Mouse (Mus musculus) gastrocnemius, adult 2 months (tissue): ENCODE measurements around the gene Wdr41. TPM values are rescaled to one million over a fixed set of nuclear protein-coding genes. Genes with fewer than 3 reads are reported as not detected.

Experiments used
- DNase-seq: peaks from one replicate; pipeline ENCODE4 v3.0.0; 2022
- H3K27ac ChIP-seq: fragments of 200-600 bp; 2 replicates; pipeline ENCODE4 v1.8.1; 2022; ENCODE audit warnings: mild to moderate bottlenecking
- H3K4me3 ChIP-seq: fragments of 200-600 bp; 2 replicates; pipeline ENCODE4 v1.8.1; 2022; ENCODE audit warnings: mild to moderate bottlenecking, moderate library complexity
- CTCF ChIP-seq: fragments of 200-600 bp; IDR thresholded peaks from 2 replicates; pipeline ENCODE4 v1.8.1; 2022; ENCODE audit warnings: antibody characterized with exemption, mild to moderate bottlenecking, moderate library complexity
- intact Hi-C: fragments of 180-260 bp; cut with DNase I; formaldehyde crosslinking; loops from one replicate; pipeline ENCODE4 v1.15.1; 2025
- long read RNA-seq, 2 experiments: library from polyadenylated mRNA; stranded (forward); transcript quantifications; one replicate each; pipeline ENCODE4 v2.0.0; 2021
- total RNA-seq, 2 experiments: library from RNA; stranded (reverse); gene quantifications; 2 replicates each; pipeline ENCODE4 v1.2.3; 2021

Gene Wdr41
- 10 to 100 TPM; 15.6 to 16.1 TPM for total RNA-seq
- long read RNA-seq, experiment 1, partial matches to known transcripts, result 2 of 24 reads
- long read RNA-seq, experiment 1, other reads (novel, unspliced or antisense), result 22 of 24 reads
- long read RNA-seq, experiment 2, partial matches to known transcripts, result 0 of 14 reads
- long read RNA-seq, experiment 2, other reads (novel, unspliced or antisense), result 14 of 14 reads

DNA sequence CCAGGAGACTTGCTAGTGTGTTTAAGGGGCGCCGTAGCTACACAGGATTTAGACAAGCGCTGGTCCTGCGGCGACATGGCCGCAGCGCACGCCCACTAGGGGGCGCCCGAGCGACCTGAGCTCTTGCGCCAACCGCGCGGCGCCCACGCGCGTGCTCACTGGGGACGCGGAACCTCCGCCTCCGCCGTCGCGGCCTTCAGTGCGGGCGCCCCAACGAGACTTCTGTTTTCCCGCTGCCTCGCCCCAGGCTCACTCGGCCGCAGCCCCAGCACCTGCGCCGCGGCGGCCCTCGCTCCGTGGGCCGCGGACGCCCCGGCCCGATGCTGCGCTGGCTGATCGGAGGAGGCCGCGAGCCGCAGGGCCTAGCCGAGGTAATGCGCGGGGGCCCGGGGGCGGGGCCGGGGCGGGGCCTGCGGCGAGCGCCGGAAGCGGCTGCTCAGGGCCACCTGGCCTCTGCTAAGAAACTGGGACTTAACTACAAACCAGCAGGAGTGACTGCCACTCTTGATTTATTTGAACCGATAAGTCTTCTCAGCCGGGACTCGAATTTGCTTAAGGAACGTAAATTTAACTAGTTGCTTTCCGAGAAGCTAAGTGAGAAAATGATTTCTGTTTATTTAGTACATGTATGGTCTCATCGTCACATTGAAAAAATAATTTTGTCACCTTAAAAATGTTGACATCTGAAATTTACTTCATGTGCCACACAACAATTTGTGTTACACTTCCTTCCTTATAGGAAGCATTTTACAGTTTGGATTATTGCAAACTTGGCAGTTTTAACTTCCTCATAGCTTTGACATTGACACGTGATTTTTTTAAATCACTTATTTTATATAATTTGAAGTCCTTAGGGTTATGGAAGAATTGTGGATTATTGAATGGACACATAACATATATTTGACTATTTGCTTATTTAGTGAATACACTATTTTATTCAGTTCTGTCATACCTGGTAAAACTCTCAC lies at the start of gene Wdr41:
Gene Wdr41 (plus strand): TSS at position 126 of the 968 bp plus-strand sequence.
- peak; percentile 99 for TF ChIP-seq CTCF
- peak; percentile 94 for DNase-seq
- Histone ChIP-seq H3K4me3 (peak within 1 kb of the TSS; percentile 88), H3K27ac (peak within 1 kb of the TSS; percentile 98)
- intact Hi-C loops, result no loop called here

DNA sequence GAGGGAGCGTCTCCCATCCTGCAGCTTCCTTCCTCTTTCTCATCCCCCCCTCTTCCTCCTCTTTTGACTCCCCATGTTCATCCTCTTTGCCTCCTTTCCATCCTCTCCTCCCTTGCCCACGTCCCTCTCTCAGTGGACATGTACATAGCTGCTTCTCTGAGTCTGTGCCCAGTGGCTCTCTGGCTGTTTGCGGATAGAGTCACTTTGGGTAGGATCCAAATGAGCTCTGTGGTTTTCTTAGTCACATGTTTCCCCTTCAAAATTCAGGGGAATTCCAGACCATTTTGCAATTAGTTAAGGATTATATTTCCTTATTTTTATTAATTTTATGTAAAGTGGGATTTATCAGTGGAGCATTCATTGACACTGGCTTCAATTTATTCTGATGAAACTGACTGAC lies 48.1 kb upstream of the Wdr41 start:
- TF ChIP-seq CTCF, result no peak
- Histone ChIP-seq H3K4me3 (no peak overlapping the region), H3K27ac (no peak overlapping the region)
- intact Hi-C loops, result no loop called here
- DNase-seq, result no peak

DNA sequence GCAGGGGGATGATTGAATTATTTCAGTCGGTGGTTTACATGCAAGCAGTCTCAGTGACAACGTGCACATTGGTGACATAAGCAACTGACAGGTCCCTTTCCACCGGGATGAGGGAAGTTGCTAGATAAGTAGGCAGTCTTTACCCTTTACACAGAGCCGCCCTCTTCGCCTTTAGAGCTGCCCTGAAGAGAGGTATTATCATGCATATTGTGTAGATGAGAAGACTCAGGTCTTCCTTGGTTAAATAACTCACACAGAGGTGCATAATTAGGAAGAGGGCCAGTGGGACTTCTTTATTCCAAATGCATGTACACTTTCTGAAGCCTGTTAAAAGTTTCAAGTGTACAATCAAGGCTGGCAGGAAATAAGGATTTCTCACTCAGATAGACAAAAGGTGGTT lies 37.7 kb upstream of the Wdr41 start:
- intact Hi-C loops, result no loop called here
- DNase-seq, result no peak
- Histone ChIP-seq H3K4me3 (no peak overlapping the region), H3K27ac (no peak overlapping the region)
- TF ChIP-seq CTCF, result no peak

DNA sequence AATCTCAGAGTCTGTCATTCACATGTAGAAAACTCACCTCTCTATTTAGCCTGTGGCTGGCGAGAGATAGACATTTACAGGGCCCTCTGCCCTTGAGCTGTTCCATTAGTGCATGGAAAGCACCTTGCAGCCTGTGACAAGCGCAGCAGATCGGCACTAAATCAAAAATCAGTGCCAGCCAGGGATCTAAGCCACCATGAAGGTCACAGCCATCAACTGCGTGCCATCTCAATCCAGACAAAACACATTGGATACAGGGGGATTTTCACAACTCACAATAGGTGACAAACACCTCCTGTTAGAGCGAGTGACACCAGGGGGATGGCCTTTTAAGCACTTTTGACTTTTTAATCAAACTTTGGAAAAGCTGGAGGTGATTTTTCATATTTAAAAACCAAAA lies 36.0 kb upstream of the Wdr41 start:
- intact Hi-C loops, result loop anchor here (2.0 to 5.0 kb wide), 4 partner anchors 231 to 558 kb away; no protein-coding TSS in a partner anchor
- H3K4me3 ChIP-seq, result no peak overlapping the region; the same call in 1 of the 2 replicates
- H3K27ac ChIP-seq, result no peak overlapping the region
- DNase-seq, result peak; percentile 41
- no peak for TF ChIP-seq CTCF

DNA sequence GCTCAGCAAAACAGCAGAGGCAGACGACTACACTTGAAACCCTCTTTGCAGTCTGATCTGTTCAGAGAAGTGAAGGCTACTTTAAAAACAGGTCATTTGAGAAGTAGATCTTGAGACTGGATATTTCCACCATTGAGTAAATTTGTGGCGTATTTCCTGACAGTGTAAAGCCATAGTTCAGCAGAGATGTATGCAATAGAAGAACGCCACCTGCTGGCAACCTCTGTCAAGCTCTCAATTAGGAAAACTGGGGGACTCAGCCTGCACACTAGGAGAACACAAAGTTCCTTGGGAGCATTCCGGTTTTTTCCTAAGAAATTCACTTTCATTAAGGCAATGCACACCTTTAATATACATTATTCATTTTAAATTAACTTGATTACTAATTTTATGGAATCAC lies 34.9 kb upstream of the Wdr41 start:
- no peak overlapping the region for H3K27ac ChIP-seq
- H3K4me3 ChIP-seq, result peak overlapping the region; percentile 62
- TF ChIP-seq CTCF, result peak; percentile 88
- intact Hi-C loops, result loop anchor here (2.0 to 5.0 kb wide), 4 partner anchors 232 to 559 kb away; no protein-coding TSS in a partner anchor
- DNase-seq, result peak; percentile 68

DNA sequence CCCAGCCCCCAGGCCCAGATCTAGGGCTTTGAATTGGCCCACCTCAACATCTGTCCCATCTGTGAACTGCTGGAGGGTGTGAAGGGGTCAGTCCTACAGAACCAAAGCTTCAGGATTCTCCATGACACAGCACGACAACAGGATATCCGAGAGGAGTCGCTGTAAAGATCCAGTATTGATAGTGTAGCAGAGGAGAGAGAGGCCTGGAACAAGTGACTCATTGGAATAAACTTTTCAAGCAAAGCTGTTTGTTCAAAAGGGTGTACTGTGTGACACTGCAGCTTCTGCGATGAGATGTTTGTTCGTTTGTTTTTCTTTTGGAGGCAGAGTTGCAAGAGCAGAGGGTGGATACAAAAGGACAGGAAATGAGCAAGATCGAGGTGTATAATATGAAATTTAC lies 20.2 kb upstream of the Wdr41 start:
- TF ChIP-seq CTCF, result no peak
- intact Hi-C loops, result no loop called here
- DNase-seq, result no peak
- Histone ChIP-seq H3K27ac (no peak overlapping the region), H3K4me3 (no peak overlapping the region)

DNA sequence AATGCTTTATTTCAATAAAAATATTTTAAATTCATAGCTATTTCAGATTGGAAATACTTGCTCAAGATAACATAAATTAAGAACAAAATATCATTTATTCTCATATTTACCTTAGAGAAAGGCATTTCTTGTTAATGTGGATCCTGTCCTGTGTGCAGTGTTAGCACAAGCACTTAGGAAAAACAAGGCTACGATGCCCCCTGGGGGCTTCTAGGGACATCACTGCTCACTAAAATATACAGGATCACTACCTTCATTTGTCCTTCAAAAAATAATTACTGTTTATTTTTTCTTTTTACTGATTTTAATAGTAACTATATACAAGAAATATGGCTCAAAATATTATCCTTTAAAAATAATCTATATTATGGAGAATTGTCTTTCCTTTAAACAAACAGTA lies 18.2 kb upstream of the Wdr41 start:
- TF ChIP-seq CTCF, result peak; percentile 33; the same call in 1 of the 2 replicates
- Histone ChIP-seq H3K27ac (no peak overlapping the region), H3K4me3 (no peak overlapping the region)
- DNase-seq, result no peak
- intact Hi-C loops, result no loop called here

DNA sequence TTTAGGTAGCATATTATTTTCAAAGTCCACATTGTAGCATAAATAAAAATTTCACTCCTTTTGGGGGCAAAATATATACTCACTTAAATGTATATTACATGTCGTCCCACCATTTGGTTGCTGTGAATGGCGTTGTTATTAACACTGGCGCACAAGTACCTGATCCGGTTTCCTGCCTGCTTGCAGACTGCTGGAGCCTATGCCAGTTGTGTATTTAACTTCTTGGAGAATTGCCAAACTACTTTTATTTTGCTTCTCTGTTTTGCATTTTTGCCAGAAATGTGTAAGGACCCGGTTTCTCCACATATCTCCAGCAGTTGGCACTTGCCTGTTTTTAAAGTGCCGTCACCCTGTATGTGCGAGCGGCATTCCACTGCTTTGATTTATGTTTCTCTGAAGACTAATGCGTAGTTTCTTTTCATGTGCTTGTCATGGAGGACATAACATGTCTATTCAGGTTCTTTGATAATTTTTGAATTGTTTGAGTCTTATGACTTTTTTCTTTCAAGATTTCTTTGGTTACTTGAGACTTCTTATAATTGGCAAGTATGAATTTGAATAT lies 6.1 kb upstream of the Wdr41 start:
- H3K27ac ChIP-seq, result no peak overlapping the region
- TF ChIP-seq CTCF, result no peak
- H3K4me3 ChIP-seq, result no peak overlapping the region
- DNase-seq, result no peak
- intact Hi-C loops, result no loop called here

DNA sequence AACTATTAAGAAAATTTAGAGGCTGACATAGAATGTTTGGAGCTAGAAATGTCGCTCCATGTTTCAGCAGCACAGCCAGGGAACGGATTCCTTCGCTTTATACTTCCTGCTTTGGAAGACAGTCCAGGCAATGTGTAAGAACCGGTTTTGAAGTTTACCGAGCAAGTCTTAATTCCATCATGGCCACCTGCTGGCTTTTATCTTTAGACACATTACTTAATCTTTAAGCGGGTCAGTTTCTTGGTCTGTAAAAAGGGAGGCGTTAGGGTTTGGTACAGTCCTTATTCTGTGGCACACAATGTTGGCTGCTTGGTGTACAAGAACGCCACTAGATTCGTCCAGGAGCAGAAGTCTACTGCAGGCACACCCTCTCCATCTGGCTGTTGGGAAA lies 321 bp upstream of the Wdr41 start:
- no peak for DNase-seq
- Histone ChIP-seq H3K4me3 (peak overlapping the region; percentile 88), H3K27ac (peak overlapping the region; percentile 98)
- intact Hi-C loops, result no loop called here
- TF ChIP-seq CTCF, result no peak

DNA sequence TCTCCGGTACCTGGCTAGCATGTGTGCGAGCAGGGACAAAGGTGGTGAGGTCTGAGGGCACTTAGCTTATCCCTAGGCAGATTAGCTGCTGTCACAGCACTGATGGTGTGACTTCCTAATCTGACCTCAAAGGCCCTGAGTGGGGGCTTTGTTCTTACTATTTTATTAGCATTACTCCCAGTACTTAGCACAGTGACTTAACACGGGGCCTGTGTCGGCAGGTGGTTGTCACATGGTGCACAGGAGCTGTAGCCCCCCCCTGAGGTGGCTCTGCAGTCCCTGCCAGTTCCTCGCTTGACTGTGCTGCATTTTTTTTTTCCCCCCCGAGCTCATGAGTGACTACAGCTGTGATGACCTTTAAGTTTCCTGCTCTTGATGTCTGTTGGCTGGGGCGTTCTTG lies 2.9 kb downstream of the Wdr41 start:
- intact Hi-C loops, result no loop called here
- no peak overlapping the region for H3K27ac ChIP-seq
- DNase-seq, result no peak
- no peak for TF ChIP-seq CTCF
- no peak overlapping the region for H3K4me3 ChIP-seq

DNA sequence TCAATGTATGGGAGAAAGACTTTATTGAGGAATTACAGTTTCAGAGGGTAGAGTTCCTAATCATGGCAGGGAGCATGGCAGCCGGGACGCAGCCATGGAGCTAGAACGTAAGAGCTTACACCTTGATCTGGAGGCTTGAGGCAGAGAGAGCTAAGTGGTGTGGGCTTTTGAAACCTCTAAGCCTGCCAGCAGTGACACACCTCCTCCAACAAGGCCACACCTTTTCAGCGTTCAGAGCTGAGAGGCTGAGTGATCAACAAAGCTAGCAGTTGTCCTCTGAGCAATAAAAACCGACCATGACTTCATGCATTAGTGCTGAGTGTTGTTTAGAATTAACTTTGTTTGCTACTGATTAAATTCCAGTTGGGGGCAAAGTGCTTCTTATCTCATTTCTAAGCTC lies 14.4 kb downstream of the Wdr41 start:
- no peak for TF ChIP-seq CTCF
- intact Hi-C loops, result no loop called here
- no peak for DNase-seq
- Histone ChIP-seq H3K27ac (no peak overlapping the region), H3K4me3 (no peak overlapping the region)

DNA sequence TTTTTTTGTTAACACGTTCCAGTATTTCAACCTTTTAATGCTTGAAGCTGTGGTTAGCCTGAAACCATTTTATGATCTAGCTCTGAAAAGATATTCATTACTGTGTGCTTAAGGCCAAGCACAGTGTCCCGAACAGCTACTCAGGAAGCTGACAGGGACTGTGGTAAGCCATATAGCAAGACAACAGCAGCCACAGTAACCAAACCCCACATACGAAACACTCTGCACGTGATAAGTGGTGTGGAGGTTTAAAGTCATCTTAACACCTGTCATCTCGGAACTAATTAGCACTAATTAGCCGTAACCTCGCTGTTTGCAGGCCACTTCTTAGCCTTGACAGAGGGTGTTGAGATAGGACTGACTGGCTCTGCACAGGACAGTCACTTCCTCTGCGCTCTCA lies 31.1 kb downstream of the Wdr41 start:
- no peak overlapping the region for H3K4me3 ChIP-seq
- H3K27ac ChIP-seq, result no peak overlapping the region
- no peak for DNase-seq
- intact Hi-C loops, result loop anchor here (10.0 kb wide), 1 partner anchor 1518 kb away; no protein-coding TSS in a partner anchor
- no peak for TF ChIP-seq CTCF

DNA sequence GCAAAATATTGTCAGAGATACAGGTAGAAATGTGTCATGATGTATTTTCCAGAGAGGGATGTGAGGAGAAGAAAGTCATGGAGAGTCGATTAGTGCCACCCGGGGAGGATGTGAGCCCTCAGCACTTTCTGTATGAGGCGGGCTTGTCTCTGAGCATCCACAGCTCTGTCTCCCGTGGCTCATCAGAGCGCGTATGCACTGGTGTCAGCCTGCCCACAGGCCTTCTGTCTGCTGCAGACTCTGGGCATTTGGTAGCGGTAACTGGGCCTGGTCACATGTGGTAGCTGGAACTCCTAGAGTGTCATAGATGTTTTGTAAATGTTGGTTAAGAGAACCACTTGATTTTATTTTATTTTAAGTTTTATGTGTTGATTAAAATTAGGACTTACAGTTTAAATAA lies 33.1 kb downstream of the Wdr41 start:
- intact Hi-C loops, result loop anchor here (10.0 kb wide), 1 partner anchor 1516 kb away; no protein-coding TSS in a partner anchor
- TF ChIP-seq CTCF, result no peak
- Histone ChIP-seq H3K4me3 (no peak overlapping the region), H3K27ac (no peak overlapping the region)
- no peak for DNase-seq
